Mouse (Mus musculus): ENCODE measurements around the gene Vapb. TPM values are rescaled to one million over a fixed set of nuclear protein-coding genes. Genes with fewer than 3 reads are reported as not detected.

Gene Vapb
- polyA plus RNA-seq, 1 experiment from 2014 or later: 15.7 TPM

DNA sequence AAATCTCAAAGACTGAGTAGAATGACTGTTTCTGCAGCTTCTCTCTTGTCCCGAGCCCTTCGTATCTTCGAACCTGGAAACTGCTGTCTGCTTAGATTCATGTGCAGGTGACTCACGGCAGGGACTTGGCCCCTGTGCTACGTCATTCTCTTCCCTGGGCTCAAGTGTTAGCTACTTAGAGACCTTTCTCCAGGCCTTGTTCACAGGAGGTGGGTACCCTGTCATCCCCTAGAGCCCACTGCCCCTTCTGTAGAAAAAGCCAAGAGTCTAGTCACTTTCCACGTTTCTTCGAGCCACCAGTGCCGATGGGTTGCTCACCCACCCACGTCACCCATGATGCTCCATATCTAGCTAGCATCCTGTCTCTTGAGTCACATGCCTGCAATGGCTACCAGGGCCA is 89.9 kb downstream of the Vapb start:
- no peak overlapping the region for H3K4me3 ChIP-seq
- WGBS: 93% methylated on average over 9 of the region's 9 CpGs
- no peak overlapping the region for H3K4me2 ChIP-seq (replicated peaks)
- peaks cover 5% of the 10 kb centered on the region; the same call in 1 of the 2 replicates for H3K4me1 ChIP-seq
- no peaks in the 10 kb centered on the region for H3K9me3 ChIP-seq
- H3K36me3 ChIP-seq: no peaks in the 10 kb centered on the region
- no peak for ATAC-seq (replicated peaks)
- H3K27ac ChIP-seq (replicated peaks): no peak overlapping the region
- H3K27me3 ChIP-seq: no peaks in the 10 kb centered on the region
- no peak overlapping the region for H3K9ac ChIP-seq (replicated peaks)

DNA sequence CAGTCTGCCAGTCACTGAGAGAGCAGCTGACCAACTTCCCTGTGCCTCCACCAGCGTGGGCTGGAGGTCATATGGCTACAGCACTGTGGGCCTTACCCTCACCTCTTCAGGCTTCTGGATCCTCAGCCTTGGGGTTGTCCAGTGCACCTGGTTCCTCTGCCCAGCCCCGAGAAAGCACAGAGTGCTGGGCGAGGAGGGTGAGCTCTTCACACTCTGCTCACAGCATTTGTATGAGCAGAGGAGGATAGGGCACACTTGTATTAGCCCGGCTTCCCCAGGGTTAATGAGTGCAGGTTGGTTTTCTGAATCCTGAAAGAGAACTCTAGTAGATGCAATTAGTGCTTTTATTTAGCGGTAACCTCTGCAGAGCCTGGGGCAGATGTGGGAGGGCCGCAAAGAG is 90.8 kb downstream of the Vapb start:
- Histone ChIP-seq H3K36me3 (no peaks in the 10 kb centered on the region), H3K4me3 (no peak overlapping the region), H3K27ac (replicated peaks) (no peak overlapping the region), H3K4me2 (replicated peaks) (no peak overlapping the region), H3K9me3 (no peaks in the 10 kb centered on the region), H3K4me1 (peaks cover 5% of the 10 kb centered on the region; the same call in 1 of the 2 replicates), H3K9ac (replicated peaks) (no peak overlapping the region), H3K27me3 (no peaks in the 10 kb centered on the region)
- no peak for ATAC-seq (replicated peaks)
- 41% methylated on average over 6 of the region's 6 CpGs for WGBS

DNA sequence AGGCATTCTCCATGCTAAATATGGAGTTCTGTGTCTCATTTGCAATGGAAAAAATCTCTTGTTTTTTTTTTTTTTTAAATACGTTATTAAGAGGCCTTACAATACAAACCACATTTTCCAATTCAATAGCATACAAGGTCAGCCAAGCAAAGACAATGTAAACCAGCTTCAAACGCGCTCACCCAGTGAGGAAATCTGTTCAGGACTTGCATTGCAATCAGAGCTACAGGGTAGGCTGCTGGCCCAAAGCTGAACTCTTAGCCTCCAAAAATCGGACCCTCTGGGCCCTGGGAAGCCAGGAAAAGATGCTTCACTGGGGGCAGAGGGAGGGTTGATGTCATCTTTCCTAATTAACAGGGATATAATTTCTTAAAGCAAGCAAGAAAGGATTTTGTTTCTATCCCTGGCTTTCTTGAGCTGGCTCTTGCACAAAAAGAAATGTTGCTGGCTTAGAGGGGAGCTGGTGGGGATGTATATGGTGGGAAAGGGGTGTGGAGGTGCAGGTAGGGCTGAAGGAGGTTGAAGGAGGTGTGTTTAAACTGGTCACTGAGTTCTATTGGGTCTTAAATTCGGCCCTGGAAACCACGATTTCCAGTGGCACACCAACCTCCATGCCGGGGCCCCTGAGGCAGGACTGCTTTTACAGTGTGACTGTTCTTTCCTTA is 95.6 kb downstream of the Vapb start:
- H3K4me1 ChIP-seq: no peaks in the 10 kb centered on the region
- no peak for ATAC-seq (replicated peaks)
- WGBS: 56% methylated on average over 7 of the region's 7 CpGs
- no peak overlapping the region for H3K4me3 ChIP-seq
- no peaks in the 10 kb centered on the region for H3K36me3 ChIP-seq
- no peaks in the 10 kb centered on the region for H3K27me3 ChIP-seq
- H3K27ac ChIP-seq (replicated peaks): no peak overlapping the region
- no peaks in the 10 kb centered on the region for H3K9me3 ChIP-seq
- H3K9ac ChIP-seq (replicated peaks): no peak overlapping the region
- H3K4me2 ChIP-seq (replicated peaks): no peak overlapping the region

Small RNA genes lying within 50 kb of the gene (microRNA-seq; reads per million reads assigned to microRNA genes)
- not detected for gene Mir6340

Other genes starting within 250 kb of the Vapb start
- gene 1700021F07Rik, start 214.9 kb upstream of the Vapb start, polyA plus RNA-seq (2015; fragmentation: Nextera tagmentation; extraction: Ambion mirVana): not detected in 2 replicates
- gene Ankrd60, start 159.1 kb upstream of the Vapb start, polyA plus RNA-seq (2015; fragmentation: Nextera tagmentation; extraction: Ambion mirVana): not detected in 2 replicates
- 35.3 and 36.9 TPM in 2 replicates for gene Rab22a, start 77.8 kb upstream of the Vapb start, polyA plus RNA-seq (2015; fragmentation: Nextera tagmentation; extraction: Ambion mirVana)
- not detected in 2 replicates for gene 1700010B08Rik, start 18.1 kb upstream of the Vapb start, polyA plus RNA-seq (2015; fragmentation: Nextera tagmentation; extraction: Ambion mirVana)

Data from forebrain, embryonic 15.5 days (tissue).